Mouse (Mus musculus): ENCODE data around the gene Creld2. TPM values are rescaled to one million over a fixed set of nuclear protein-coding genes. Genes with fewer than 3 reads are reported as not detected.

The Creld2 gene
- total RNA-seq, 2 experiments from 2014 or later, result 9.8 to 9.9 TPM

DNA sequence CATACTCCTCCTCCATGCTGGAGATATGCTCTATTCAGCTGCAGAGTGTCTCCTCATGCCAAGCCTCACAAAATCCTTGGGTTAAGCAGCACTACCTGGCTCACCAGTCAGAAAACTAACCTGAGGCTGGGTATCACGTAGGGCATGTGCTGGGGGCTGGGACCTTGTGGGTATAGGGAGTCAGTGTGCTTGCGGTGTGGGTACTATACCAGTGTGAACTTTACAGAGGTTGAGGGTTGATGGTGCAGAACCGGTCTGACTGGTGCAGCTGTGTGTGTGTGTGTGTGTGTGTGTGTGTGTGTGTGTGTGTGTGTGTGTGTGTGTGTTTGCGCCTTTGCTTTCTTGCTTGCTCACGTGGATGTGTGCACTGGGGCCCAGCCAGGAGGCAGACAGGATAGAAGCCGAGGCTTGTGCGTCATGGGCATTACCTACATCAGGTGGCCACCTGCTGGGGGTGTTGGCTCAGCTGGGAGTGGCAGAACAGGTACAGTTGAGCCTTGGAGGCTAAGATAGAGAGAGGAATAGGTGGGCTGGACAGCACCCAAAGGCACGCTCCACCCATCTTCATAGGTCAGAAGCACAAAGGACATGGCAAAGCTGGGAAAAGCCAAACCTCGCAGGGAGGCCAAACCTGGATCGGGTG is 32.2 kb downstream of the Creld2 start:
- DNase-seq, result no peak

GRCm38 (mm10) chr15:88853106-88853505 is 33.7 kb downstream of the Creld2 start:
- no peak for DNase-seq

- DNase-seq, result no peak
These were observed 34.9 kb downstream of the Creld2 start for GRCm38 (mm10) chr15:88854119-88854968.

DNA sequence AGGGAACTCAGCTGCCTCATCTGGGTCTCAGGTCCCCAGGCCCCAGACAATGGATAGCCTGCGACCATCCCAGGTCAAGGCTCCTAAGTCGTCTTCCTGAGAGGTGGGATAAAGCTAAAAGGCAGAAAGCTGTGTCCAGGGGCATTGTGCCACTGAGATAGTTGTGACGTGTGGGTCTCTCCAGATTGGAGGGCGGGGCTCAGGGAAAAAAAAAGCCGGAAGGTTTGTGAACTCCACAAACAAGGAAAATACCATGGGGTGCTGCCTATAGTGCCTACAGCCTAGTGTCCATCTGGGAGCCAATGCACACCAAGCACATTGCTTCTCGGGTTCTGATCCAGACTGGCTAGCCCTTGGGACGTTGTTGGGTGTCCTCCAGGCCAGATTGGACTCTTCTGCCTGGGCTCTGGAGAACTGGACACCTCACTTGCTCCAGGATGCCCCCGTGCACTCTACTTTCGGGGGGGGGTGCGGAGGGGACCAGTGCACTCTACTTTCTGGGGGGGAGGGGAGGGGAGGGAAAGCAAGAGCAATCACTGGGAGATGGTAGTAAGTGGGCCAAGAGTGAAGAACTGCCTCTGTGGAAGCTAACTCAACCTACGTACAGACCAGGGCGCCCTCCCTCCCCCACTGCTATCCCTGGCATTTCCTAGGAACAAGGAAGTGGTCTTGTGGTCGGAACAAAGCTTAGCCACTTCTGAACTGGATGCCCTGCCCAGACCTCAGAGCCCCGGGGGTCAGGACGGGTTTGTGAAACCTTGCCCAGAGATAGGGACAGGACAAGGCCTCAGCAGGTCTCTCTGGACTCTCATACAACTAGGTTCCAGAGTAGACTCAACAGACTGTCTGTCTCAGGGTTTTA is 35.8 kb downstream of the Creld2 start:
- no peak for DNase-seq

GRCm38 (mm10) chr15:88855896-88856417 is 36.5 kb downstream of the Creld2 start:
- no peak for DNase-seq

DNA sequence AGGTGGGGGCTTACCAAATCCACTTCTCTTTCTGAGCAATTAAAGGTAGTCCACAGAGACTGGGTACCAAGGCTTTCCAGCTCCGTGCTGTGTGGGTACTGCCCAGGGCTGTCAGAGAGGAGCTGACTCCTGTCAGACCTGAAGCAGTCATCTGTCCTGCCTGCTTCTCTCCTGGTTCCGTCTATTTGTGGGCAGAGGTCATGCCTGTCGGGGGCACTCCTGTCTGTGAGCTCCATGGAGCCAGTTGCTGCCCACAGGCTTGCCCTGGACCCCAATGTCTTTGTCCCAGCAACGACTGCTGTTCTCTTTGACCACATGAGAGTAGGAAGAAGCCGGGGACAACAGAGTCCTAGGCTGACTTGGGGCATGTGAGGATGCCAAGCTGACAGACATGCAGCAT is 37.2 kb downstream of the Creld2 start:
- DNase-seq, result no peak

GRCm38 (mm10) chr15:88857361-88857760 is 37.9 kb downstream of the Creld2 start:
- no peak for DNase-seq

DNA sequence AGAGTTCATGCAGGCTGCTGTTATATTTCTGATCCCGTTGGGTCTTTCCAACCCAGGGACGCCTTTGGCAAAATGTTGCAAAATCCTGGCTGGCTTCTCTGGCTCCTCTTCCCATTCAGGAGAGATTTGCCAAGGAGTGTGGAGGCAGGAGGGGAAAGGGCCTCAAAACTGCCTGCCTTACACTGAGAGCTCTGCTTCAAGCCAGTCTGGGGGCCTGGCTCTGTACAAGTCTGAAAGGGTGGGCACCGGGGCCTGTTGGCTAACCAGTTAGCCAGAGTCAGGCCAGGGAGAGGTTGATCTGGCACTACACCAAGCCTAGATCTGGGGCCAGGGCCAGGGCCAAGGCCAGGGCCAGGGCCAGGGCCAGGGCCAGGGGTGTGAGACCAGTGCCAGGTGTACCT is 38.7 kb downstream of the Creld2 start:
- DNase-seq, result peak; percentile 76

GRCm38 (mm10) chr15:88858707-88859106 is 39.3 kb downstream of the Creld2 start:
- DNase-seq, result no peak

DNA sequence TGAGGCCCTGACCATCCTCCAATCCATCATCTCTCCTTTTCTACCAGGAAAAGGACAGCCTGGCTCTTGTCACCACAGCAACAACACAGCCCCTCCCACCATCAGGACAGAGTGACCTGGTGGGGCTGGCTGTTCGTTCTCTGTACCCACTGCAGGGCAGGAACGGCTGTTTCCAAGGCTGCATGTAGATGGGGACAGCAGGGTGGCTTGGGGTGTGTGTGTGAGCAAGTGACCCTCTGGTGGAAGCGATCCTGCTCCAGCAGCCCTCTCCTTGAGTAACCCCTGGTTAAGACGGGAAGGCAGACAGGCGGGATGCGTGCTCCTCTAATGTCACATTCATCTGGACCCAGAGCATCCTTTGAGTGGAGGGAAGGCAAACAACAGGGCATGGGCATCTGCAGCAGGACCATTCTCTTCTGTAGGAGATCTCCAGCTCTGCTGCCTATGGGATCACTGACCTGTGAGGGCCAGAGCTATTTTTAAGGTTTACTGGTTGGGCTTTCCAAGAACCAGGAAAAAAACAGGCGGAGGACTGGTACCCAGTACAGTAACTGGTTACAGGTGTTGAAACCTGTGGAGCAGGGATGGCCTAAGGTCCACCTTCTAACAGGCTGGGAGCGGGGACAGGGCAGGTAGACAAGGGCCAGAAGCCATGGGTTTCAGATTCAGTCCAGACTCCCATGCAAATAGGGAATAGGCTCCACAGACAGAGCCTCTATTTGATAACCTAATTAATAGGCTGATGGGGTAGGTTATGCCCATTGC is 39.9 kb downstream of the Creld2 start:
- no peak for DNase-seq

DNA sequence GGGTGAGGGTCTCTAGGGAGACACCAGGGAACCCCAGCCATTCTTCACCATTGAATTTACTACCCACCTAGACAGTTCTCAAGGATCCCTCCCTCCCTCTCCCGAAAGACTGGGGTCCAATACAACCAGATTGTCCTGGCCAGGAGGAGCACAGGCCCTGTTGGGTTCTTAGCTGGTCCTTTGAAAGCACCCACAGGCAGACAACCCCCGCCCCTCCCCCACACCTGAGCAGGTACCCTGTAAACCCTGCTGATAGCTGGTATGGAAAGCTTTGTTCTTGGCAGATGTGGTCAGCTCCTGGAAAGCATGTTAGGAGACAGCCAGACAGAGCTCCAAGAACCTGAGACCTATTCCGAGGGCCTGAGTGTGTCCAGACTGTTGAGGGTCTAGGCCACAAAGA is 41.3 kb downstream of the Creld2 start:
- DNase-seq, result no peak

- peak; percentile 97 for DNase-seq
These were observed 42.6 kb downstream of the Creld2 start, which contains the start of gene Pim3 for GRCm38 (mm10) chr15:88861772-88862622. Gene Pim3, plus strand, starts transcription at chr15:88862186.

DNA sequence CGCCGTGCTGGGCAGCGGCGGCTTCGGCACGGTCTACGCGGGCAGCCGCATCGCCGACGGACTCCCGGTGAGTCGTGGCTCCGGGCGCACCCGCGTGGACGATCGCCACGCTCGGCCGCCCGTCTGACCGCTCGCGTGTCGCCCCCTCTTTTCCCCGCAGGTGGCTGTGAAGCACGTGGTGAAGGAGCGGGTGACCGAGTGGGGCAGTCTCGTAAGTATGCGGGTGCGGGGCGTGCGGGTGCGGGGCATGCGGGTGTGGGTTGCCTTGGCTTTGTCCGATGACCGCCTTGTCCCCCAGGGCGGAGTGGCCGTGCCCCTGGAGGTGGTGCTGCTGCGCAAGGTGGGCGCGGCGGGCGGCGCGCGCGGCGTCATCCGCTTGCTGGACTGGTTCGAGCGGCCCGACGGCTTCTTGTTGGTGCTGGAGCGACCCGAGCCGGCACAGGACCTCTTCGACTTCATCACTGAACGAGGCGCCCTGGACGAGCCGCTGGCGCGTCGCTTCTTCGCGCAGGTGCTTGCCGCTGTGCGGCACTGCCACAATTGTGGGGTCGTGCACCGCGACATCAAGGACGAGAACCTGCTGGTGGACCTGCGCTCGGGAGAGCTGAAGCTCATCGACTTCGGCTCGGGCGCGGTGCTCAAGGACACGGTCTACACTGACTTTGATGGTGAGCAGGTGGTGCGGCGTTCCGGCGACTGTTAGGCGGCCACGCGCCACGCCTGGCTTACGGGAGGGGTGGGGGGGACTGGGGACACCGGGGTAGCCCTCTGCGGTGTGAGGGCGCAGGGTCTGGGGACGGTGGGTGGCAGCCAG is 43.6 kb downstream of the Creld2 start:
- DNase-seq, result peak; percentile 61

DNA sequence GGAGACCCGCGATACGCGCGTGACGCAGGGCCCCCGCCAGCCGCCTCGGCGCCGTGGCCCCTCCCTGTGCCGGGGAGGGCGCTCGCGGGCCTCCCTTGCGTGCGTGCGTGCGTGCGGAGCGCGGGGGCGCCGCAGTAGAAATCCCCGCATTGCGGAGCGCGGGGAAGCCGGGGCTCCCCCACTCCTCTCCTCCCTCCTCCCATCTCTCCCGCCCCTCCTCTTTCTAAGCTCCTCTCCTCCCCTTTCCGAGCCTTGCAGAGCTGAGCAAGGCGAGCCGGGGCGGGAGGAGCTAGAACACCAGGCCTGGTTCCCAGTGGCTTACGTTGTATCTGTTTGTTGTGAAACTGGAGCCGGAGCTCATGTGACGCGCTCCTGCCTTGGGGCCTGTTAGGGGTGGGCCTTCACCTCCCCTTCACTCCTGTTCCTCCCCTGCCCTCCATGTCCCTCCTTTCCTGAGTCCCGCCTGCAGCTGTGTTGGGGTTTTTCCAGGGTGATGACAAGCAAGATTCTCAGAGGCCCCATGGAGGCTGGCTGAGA is 44.3 kb downstream of the Creld2 start:
- peak; percentile 93 for DNase-seq

GRCm38 (mm10) chr15:88864270-88865030 is 45.0 kb downstream of the Creld2 start:
- peak; percentile 34 for DNase-seq

- no peak for DNase-seq
These were observed 45.6 kb downstream of the Creld2 start for GRCm38 (mm10) chr15:88865061-88865460.

DNA sequence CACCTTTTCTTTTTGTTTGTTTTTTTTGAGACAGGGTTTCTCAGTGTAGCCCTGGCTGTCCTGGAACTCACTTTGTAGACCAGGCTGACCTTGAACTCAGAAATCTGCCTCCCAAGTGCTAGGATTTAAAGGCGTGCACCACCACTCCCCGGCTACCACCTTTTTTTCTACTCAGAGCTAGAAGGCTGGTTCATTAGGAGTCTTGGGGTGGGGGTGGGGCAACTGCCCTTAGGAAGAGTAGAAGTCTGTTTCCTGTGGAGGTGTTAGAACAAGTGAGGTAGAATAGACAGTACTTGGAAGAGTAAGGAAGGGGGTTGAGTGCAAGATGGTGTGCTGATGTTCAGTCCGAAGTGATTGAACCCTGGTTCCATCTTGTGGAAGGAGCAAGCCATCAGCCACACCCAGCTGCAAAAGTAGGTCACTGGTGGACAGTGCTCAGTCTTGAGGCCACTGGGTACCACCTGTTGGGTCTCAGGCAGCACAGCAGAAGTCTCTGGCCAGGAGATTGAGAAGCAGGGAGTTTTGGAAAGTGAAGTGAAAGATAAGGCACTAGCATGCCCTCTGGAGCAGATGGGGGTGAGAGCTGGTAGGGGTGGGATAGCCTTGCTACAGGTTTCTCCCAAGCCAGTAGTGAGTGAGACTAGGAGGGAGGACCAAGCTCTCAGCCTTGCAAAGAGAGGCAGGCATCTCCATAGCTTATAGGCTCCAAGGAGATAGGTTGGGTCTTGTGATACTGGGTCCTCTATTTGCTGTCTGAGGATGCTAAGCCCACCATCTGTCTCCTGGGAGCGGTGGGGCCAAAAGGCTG is 46.6 kb downstream of the Creld2 start:
- DNase-seq, result no peak

- DNase-seq, result no peak
These were observed 47.5 kb downstream of the Creld2 start for GRCm38 (mm10) chr15:88866934-88867356.
